Mouse (Mus musculus) lung, adult 2 months (tissue): ENCODE results near the gene Smyd3.

Source experiments
- CTCF ChIP-seq: fragments of 200-500 bp; IDR thresholded peaks from 2 replicates; pipeline ENCODE4 v1.5.1; 2011; ENCODE audit warnings: mild to moderate bottlenecking, low read length, control low read depth; ENCODE audit not compliant: insufficient read depth
- POLR2A ChIP-seq: fragments of 200-500 bp; IDR thresholded peaks from 2 replicates; pipeline ENCODE4 v1.6.1; 2011; ENCODE audit warnings: low read depth, mild to moderate bottlenecking, control low read depth, low read length, borderline replicate concordance; ENCODE audit errors: extremely low read depth

GRCm38 (mm10) chr1:179326965-179327308, 190.9 kb downstream of the Smyd3 start:
- TF ChIP-seq CTCF (no peak), POLR2A (no peak)
